Mouse (Mus musculus) Muller cell, postnatal 12 days (primary cell): ENCODE results near the gene Gm5849.
"Not testable (repeated sequence)": the region's sequence is repeated elsewhere in the genome, so short reads cannot be mapped to it uniquely, and the experiment has no call there.

ENCODE experiments used
- DNase-seq: peaks from one replicate; pipeline ENCODE4 v3.0.0-alpha.2; 2015; ENCODE audit errors: inconsistent ontology term

Gene Gm5849

GRCm38 (mm10) chr3:90777776-90778175, at the start of gene Gm5849:
TSS of gene Gm5849 (minus strand) at chr3:90777876.
- DNase-seq, result not testable (repeated sequence)

GRCm38 (mm10) chr3:90749658-90750057, 28.0 kb downstream of the Gm5849 start:
- DNase-seq, result no peak

- no peak for DNase-seq
These were observed 51.1 kb downstream of the Gm5849 start, which contains the start of gene Pglyrp4 for GRCm38 (mm10) chr3:90726606-90727005. TSS of gene Pglyrp4 (plus strand) at chr3:90726906.
